Mouse (Mus musculus) myocyte (in vitro differentiated cells): Measurements from ENCODE around the gene Zc3h8.

Source experiments
- CEBPB ChIP-seq: IDR thresholded peaks from 2 replicates; pipeline ENCODE4 v1.6.1; 2011; ENCODE audit warnings: mild to moderate bottlenecking, moderate library complexity; ENCODE audit not compliant: poor library complexity, insufficient read depth, severe bottlenecking
- E2F4 ChIP-seq: IDR thresholded peaks from one replicate; pipeline ENCODE4 v1.6.1; 2011; ENCODE audit warnings: mild to moderate bottlenecking, control low read depth, moderate library complexity; ENCODE audit not compliant: insufficient read depth
- MAX ChIP-seq: IDR thresholded peaks from one replicate; pipeline ENCODE4 v1.6.1; 2011; ENCODE audit warnings: low read depth, mild to moderate bottlenecking, control low read depth
- POLR2A ChIP-seq: IDR thresholded peaks from one replicate; pipeline ENCODE4 v1.6.1; 2011; ENCODE audit warnings: low read depth, mild to moderate bottlenecking, control low read depth, moderate library complexity; ENCODE audit not compliant: insufficient read length
- POLR2AphosphoS2 ChIP-seq: IDR thresholded peaks from one replicate; pipeline ENCODE4 v1.6.1; 2011; ENCODE audit warnings: low read depth, control low read depth; ENCODE audit not compliant: insufficient read length
- REST ChIP-seq: IDR thresholded peaks from one replicate; pipeline ENCODE4 v1.6.1; 2011; ENCODE audit warnings: mild to moderate bottlenecking, control low read depth, moderate library complexity; ENCODE audit not compliant: insufficient read depth, insufficient read length
- TCF12 ChIP-seq: IDR thresholded peaks from one replicate; pipeline ENCODE4 v1.6.1; 2011; ENCODE audit warnings: mild to moderate bottlenecking, control low read depth; ENCODE audit not compliant: poor library complexity, insufficient read depth, severe bottlenecking
- TCF3 ChIP-seq: IDR thresholded peaks from one replicate; pipeline ENCODE4 v1.6.1; 2011; ENCODE audit warnings: low read depth, control low read depth; ENCODE audit not compliant: insufficient read length
- USF1 ChIP-seq: IDR thresholded peaks from one replicate; pipeline ENCODE4 v1.6.1; 2011; ENCODE audit warnings: low read depth, mild to moderate bottlenecking, control low read depth, moderate library complexity

- TF ChIP-seq POLR2AphosphoS2 (no peak), POLR2A (no peak), TCF12 (no peak), MAX (no peak), E2F4 (no peak), TCF3 (no peak), REST (no peak), USF1 (no peak), CEBPB (no peak)
Observed at GRCm38 (mm10) chr2:128975572-128975971, 31.7 kb upstream of the Zc3h8 start.
